Mouse (Mus musculus) ES-E14 (cell line): ENCODE results near the gene Tfr2.

Experiments used
- CHD2 ChIP-seq: IDR thresholded peaks from 2 replicates; pipeline ENCODE4 v1.6.1; 2014; ENCODE audit warnings: mild to moderate bottlenecking, low read depth, low read length, inconsistent platforms
- HCFC1 ChIP-seq: IDR thresholded peaks from 2 replicates; pipeline ENCODE4 v1.6.1; 2012; ENCODE audit warnings: low read length, inconsistent platforms, borderline replicate concordance; ENCODE audit not compliant: insufficient read depth
- MAFK ChIP-seq: IDR thresholded peaks from 2 replicates; pipeline ENCODE4 v1.6.1; 2014; ENCODE audit warnings: mild to moderate bottlenecking, low read depth, low read length, inconsistent platforms; ENCODE audit not compliant: insufficient read depth
- ZC3H11A ChIP-seq: IDR thresholded peaks from 2 replicates; pipeline ENCODE4 v1.6.1; 2012; ENCODE audit warnings: low read depth, mild to moderate bottlenecking, inconsistent platforms, low read length, borderline replicate concordance
- ZNF384 ChIP-seq: IDR thresholded peaks from 2 replicates; pipeline ENCODE4 v1.6.1; 2012; ENCODE audit warnings: low read depth, low read length, inconsistent platforms

- TF ChIP-seq MAFK (no peak), ZC3H11A (no peak), HCFC1 (no peak), ZNF384 (no peak), CHD2 (no peak)
These were observed 3.2 kb upstream of the Tfr2 start for GRCm38 (mm10) chr5:137566416-137566815.
